Mouse (Mus musculus) MEL-GATA-1-ER (cell line): ENCODE data around the gene Gm49345.
"Not testable (repeated sequence)": the region's sequence is repeated elsewhere in the genome, so short reads cannot be mapped to it uniquely, and the experiment has no call there.

Experiments used
- DNase-seq: peaks from one replicate; pipeline ENCODE4 v3.0.0-alpha.2; 2012; ENCODE audit warnings: low read depth; ENCODE audit errors: extremely low read depth

Gene Gm49345

DNA sequence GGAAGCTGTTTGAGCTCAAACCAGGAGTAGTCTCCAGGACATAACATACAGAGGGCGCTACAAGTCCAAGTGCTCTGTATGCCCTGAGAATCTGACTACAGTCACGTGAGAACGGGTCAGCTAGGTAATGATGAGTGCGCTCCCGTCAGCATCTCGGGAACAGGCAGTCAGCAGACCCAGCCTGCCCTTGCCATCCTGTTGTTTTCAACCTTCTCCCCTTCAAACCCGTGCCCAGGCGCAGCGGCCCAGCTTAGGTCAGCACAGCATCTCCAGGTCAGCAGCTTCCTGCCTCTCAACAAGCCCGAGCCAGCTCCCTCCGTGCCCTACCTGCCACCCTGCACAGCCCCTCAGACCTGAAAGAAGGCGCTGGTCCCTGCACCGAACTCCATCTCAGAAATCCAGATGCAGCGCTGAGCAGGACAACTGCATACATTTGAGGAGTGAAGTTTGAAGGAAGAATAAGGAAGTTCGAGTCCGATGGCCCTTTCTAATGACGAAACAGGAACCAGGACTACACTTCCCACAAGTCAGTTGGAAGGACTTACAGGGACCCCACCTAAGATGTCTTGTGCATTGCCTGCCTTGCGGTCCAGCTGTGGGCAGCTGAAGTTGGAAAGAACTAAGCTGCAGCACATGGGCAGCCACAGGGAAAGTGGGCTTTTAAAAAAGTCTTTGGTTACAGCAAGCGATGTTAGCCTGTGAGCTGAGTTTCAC, at the start of gene Gm49345, which contains the start of gene Zfp729a:
Gene Gm49345, minus strand, starts transcription at position 476 of the 714 bp plus-strand sequence.
Gene Zfp729a, minus strand, starts transcription at position 498 of the 714 bp plus-strand sequence.
- peak; percentile 96 for DNase-seq

DNA sequence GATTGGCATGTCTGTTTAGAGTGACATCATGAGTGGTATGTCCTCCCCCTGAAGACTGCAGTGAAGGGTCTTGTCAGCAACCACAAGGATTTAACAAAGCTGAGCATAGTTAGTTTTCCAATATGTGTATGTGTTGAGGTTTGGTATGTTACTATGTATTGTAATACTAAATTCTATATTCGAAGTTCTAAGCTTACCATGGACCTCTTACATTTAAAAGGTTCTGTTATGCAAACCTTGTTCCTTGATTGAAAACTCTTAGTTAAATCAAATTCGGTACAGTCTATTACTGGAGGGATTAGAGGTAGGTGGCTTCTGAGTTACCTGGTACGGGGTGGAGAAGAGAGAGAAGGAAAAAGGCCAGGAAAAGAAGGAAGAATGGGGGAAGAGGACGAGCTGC, 49.4 kb upstream of the Gm49345 start, which contains the start of gene Zfp738:
Gene Zfp738, minus strand, starts transcription at position 101 of the 400 bp plus-strand sequence.
- no peak for DNase-seq

DNA sequence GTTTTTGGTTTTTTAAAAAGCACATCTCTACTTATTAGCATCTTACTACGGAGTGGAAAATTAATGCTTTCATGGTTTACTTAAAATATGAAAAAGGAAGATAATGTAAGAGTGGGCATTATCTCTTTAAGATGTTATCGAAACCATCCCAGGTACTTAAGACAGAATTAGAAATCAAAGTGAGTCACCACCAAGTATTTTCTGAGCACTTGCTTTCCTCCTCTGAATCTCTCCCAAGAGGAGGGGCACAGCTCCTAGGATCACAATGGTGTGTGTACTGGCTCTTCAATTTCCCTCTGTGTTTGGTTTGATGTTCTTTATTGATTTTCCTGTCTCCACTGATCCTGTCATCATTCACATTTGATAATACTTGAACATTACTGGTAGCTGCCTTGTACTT, 46.3 kb upstream of the Gm49345 start:
- DNase-seq: not testable (repeated sequence)

DNA sequence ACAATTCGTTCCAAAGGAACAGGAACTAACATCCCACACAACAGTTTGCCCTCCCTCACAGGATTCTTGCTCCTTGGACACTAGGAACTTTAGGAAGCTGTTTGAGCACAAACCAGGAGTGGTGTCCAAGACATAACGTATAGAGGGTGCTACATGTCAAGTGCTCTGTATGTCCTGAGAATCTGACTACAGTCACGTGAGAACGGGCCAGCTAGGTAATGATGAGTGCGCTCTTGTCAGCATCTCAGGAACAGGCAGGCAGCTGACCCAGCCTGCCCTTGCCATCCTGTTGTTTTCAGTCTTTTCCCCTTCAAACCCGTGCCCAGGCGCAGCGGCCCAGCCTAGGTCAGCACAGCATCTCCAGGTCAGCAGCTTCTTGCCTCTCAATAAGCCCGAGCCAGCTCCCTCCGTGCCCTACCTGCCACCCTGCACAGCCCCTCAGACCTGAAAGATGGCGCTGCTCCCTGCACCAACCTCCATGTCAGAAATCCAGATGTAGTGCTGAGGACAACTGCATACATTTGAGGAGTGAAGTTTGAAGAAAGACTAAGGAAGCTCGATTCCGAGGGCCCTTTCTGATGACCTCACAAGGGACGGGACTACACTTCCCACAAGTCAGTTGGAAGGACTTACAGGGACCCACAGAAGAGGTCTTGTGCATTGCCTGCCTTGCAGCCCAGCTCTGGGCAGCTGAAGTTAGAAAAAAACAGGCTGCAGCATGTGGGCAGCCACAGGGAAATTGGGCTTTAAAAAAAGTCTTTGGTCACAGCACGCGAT, 45.6 kb upstream of the Gm49345 start:
- DNase-seq: peak; percentile 84

DNA sequence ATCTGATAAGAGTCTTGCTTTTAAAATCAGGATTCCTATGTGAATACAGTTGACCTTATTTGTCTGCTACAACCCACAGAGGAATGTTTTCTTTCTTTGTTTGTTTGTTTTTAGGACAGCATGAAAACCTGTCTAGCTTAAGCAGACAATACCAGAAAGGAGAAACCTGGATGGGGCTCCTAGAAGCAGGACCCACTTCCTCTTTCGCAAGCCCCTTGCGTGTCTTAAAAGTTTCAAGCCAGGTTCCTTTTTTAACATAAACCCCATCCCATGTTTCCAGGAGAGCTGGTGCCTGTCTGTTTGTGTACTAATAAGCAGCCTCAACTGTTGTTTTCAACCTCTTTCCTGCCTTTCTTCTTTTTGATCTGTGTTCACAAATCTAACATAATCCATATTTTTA, 37.3 kb upstream of the Gm49345 start:
- DNase-seq: no peak

DNA sequence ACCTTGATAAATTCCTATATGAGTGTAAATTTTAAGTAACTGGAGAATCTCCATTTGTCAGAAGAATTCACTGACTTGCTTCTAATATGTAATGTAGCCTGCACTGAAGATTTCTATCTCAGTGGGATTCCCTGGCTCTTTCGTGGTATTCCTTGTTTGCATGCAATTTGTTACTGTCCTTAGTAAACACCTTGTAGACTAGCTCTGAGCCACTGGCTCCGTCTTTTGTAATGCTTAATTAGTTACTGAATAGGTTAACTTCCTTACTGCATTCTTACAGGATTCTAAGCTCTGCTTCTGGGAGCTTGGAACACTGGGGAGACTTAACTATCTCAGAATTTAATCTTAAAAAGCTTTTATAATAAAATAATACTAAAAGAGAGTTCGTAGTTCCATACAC, 14.9 kb upstream of the Gm49345 start:
- DNase-seq: no peak

DNA sequence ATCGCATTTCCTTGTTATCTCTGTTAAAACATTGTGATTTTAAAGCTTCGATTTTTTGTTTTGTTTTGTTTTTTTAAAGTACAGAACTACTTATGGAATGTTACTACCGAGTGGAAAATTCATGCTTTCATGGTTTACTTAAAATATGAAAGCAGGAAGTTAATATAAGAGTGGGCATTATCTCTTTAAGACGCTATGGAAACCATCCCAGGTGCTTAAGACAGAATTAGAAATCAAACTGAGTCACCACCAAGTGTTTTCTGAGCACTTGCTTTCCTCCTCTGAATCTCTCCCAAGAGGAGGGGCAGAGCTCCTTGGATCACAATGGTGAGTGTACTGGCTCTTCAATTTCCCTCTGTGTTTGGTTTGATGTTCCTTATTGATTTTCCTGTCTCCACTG, 27.5 kb downstream of the Gm49345 start:
- peak; percentile 8 for DNase-seq

DNA sequence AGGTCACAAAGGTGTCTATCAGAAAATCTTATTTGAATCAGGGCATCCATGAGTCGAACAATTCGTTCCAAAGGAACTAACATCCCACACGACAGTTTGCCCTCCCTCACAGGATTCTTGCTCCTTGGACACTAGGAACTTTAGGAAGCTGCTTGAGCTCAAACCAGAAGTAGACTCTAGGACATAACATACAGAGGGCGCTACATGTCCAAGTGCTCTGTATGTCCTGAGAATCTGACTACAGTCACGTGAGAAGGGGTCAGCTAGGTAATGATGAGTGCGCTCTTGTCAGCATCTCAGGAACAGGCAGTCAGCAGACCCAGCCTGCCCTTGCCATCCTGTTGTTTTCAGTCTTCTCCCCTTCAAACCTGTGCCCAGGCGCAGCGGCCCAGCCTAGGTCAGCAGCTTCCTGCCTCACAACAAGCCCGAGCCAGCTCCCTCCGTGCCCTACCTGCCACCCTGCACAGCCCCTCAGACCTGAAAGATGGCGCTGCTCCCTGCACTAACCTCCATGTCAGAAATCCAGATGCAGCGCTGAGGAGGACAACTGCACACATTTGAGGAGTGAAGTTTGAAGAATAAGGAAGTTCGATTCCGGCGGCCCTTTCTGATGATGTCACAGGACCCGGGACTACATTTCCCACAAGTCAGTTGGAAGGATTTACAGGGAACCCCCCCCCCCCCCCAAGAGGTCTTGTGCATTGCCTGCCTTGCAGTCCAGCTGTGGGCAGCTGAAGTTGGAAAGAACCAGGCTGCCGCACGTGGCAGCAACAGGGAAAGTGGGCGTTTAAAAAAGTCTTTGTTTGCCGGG, 28.3 kb downstream of the Gm49345 start, which contains the start of gene Zfp729b:
Gene Zfp729b, minus strand, starts transcription at position 642 of the 811 bp plus-strand sequence.
- DNase-seq: peak; percentile 67

DNA sequence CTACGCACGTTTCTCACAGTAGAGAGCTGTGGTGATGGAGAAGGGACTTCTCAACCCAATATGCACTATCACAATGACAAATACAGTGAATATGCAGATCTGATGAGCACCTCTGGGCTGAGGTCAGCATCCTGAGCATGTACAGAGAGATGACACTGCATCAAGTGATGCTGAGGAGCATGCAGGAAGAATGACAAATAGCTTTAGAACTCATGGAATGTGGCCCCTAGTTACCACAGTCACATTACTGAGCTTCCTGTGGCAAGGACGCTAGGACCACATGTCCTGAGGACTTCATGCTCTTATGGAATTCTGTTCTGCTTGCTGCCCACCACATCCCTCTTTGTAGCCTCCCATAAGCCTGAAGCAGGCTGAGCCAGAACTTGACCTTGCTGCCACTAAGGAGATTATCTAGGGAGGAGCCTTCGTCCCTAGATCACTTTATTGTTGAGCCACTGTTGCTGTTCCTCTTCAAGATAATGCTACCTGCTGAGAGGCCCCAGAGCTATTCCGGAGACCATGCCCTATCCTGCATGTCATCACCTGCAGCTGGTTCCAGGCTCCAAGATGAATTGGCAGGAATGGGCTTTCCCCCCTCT, 64.9 kb downstream of the Gm49345 start:
- no peak for DNase-seq

DNA sequence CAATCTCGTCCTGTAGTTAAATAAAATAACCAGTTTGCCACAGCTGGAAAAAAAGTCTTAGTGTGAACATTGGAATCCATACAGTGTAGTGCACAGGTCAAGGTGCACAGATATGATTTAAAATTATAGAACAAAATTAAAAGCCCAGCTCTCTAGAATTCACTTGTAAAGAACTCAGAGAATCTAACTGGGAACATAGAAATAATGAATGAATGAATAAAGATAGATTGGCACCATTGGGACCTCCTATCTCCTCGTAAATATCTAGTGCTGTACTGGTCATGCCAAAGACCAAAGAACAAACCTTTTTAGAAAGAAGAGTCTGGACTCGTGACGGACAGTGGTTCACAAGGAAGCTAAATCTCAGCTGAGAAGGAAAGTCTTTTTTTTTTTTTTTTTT, 83.8 kb downstream of the Gm49345 start, which contains the start of gene Zfp748:
Gene Zfp748, minus strand, starts transcription at position 101 of the 400 bp plus-strand sequence.
- DNase-seq: no peak

DNA sequence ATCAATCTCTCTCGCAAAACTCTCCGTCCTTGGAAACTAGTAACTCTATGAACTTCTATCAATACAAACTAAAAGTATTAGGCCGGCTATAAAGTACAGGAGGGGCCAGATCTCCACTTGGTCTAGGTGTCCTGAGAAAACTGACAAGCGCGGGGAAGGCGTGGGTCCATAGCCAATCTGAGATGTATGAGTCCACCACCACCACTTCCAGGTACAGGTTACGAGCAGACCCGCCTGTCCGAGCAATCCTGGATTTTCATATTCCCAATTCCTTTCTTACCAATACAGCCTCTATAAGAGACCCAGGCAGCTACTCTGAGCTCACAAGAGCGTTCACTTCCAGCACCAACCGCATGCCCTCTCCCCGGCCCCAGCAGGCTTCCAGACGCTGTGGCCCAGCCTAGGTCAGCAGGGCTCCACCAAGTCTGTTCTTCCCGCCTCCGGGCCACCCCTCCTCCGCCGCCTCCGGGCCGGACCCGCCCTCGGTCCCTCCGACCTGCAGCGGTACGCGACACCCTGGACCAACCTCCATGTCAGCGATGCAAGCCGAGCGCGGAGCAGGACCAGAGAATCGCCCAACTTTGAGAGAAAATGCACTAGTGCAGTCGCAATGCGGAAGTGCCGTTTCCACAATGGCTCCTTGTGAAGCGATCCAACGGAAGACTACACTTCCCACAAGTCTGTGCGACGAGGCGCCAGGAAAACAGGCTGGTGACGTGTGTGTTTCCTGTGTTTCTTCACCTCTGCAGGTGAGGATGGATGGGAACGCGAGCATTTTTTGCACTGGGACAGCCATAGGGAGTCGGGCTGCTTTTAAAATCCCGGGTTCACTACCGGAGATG, 84.8 kb downstream of the Gm49345 start:
- DNase-seq: peak; percentile 86

DNA sequence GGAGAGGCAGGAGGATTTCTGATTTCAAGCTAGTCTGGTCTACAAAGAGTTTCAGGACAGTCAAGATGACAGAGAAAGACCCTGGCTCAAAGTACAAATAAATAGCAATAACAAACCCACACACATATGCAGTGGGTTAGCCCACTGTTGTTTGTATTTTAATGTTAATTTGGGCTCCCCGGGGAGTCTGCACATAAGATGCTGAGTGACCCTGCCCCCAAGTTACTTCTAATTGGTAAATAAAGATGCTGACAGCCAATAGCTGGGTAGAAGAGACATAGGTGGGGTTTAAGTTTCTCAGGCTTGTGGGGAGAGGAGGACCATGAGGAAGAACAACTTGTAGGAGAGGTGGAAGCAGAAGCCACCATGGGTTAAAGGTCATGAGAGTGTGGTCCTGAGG, 91.6 kb downstream of the Gm49345 start:
- no peak for DNase-seq
